Mouse (Mus musculus) lung, embryonic 14.5 days (tissue): ENCODE measurements around the gene Sema3g. TPM values are rescaled to one million over a fixed set of nuclear protein-coding genes. Genes with fewer than 3 reads are reported as not detected.
A peak's percentile ranks its signal among the peaks of the same experiment; 100 is the strongest.

Experiments used
- ATAC-seq: fragments of 200-750 bp; cut with Nextera tagmentation; 2 replicates; pipeline ENCODE4 v1.8.0; 2017; ENCODE audit warnings: mild to moderate bottlenecking, moderate TSS enrichment, moderate library complexity; ENCODE audit not compliant: insufficient read depth
- DNase-seq: peaks from one replicate; pipeline ENCODE4 v3.0.0-alpha.2; 2015
- H3K27ac ChIP-seq: fragments of 300-500 bp; sonication (generic); 2 replicates; pipeline ENCODE4 v1.5.1; 2014; ENCODE audit warnings: low read depth, mild to moderate bottlenecking, moderate library complexity
- H3K27me3 ChIP-seq: fragments of 300-500 bp; sonication (generic); 2 replicates; pipeline ENCODE4 v1.6.1; 2014; ENCODE audit warnings: low read length, control low read depth; ENCODE audit not compliant: insufficient read depth
- H3K36me3 ChIP-seq: fragments of 300-500 bp; sonication (generic); 2 replicates; pipeline ENCODE4 v1.6.1; 2014; ENCODE audit warnings: control low read depth; ENCODE audit not compliant: insufficient read depth
- H3K4me1 ChIP-seq: fragments of 300-500 bp; sonication (generic); 2 replicates; pipeline ENCODE4 v1.6.1; 2014; ENCODE audit warnings: antibody characterized with exemption, control low read depth; ENCODE audit not compliant: insufficient read depth
- H3K4me2 ChIP-seq: fragments of 300-500 bp; sonication (generic); 2 replicates; pipeline ENCODE4 v1.6.1; 2014; ENCODE audit warnings: mild to moderate bottlenecking
- H3K4me3 ChIP-seq: fragments of 300-500 bp; sonication (generic); 2 replicates; pipeline ENCODE4 v1.5.1; 2014; ENCODE audit warnings: low read depth, low read length
- H3K9ac ChIP-seq: fragments of 300-500 bp; sonication (generic); 2 replicates; pipeline ENCODE4 v1.6.1; 2014
- H3K9me3 ChIP-seq: fragments of 300-500 bp; sonication (generic); 2 replicates; pipeline ENCODE4 v1.6.1; 2016; ENCODE audit warnings: low read depth, low read length, control low read depth
- CTCF ChIP-seq: IDR thresholded peaks from 2 replicates; pipeline ENCODE4 v1.5.1; 2016; ENCODE audit warnings: antibody characterized with exemption, low read depth
- WGBS: fragments of 180-500 bp; shearing (Covaris S2); extraction: QIAGEN DNeasy Blood & Tissue Kit; methylation state at CpG from one replicate; pipeline ENCODE4 v1.1.7; 2014; 5-methylcytosine and 5-hydroxymethylcytosine counted together
- polyA plus RNA-seq: library from polyadenylated mRNA; unstranded; fragments of >200 nt; fragmentation: Nextera tagmentation; extraction: Ambion mirVana; gene quantifications from 2 replicates; pipeline ENCODE4 v1.2.1, GENCODE M21; 2014

Sema3g gene
- polyA plus RNA-seq, 1 experiment from 2014 or later, result 0.38 TPM

GRCm38 (mm10) chr14:31240528-31240927 lies 22.9 kb downstream of the Sema3g start:
- H3K4me2 ChIP-seq, result no peak overlapping the region
- no peak for DNase-seq
- H3K27ac ChIP-seq, result no peak overlapping the region
- no peaks in the 10 kb centered on the region for H3K4me1 ChIP-seq
- WGBS, result 63% methylated on average over 3 of the region's 3 CpGs
- no peak overlapping the region for H3K4me3 ChIP-seq
- no peak for ATAC-seq
- no peaks in the 10 kb centered on the region for H3K9me3 ChIP-seq
- no peaks in the 10 kb centered on the region for H3K27me3 ChIP-seq
- no peak overlapping the region for H3K9ac ChIP-seq
- no peaks in the 10 kb centered on the region for H3K36me3 ChIP-seq
- no peak for TF ChIP-seq CTCF

DNA sequence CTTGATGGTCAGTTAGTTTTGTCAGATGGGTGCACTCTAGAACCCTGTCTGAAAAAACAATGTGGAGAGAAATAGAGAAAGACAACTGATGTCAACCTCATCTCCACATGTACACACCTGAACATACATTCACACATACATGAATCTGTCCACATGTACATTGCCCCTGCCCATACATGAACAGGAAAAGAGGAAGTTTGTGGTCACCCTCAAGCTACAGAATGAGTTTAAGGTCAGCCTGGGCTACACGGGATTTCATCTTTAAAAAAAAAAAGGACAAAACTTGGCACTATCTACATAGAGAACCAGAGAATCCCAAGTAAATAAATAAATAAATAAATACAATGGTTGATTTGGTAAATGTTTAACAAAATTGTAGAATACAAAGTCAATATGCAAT lies 27.1 kb downstream of the Sema3g start:
- WGBS, result 79% methylated on average over 1 of the region's 1 CpGs
- TF ChIP-seq CTCF, result no peak
- DNase-seq (no peak), ATAC-seq (no peak)
- Histone ChIP-seq H3K27ac (no peak overlapping the region), H3K27me3 (no peaks in the 10 kb centered on the region), H3K4me3 (no peak overlapping the region), H3K36me3 (no peaks in the 10 kb centered on the region), H3K4me1 (no peaks in the 10 kb centered on the region), H3K9me3 (no peaks in the 10 kb centered on the region), H3K9ac (no peak overlapping the region), H3K4me2 (no peak overlapping the region)

DNA sequence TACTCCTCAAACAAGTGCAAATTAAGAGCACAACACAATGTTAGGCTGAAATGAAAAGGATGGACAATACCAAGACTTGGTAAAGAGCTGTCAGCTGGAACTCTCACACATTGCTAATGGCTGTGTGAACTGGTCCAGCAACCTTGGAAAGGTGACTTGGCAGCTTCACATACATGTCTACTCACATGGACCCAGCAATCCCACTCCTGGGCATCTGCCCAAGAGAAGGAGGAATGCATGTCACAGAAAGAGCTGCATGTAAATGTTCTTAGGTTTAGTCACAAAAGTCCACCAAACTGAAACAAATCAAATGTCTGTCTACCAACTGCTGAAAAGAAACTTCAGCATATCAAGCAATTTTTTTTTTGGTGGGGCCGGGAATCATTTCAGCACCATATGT lies 28.3 kb downstream of the Sema3g start:
- H3K27me3 ChIP-seq, result no peaks in the 10 kb centered on the region
- no peak for TF ChIP-seq CTCF
- no peak overlapping the region for H3K4me2 ChIP-seq
- H3K9me3 ChIP-seq, result no peaks in the 10 kb centered on the region
- no peaks in the 10 kb centered on the region for H3K36me3 ChIP-seq
- no peak overlapping the region for H3K9ac ChIP-seq
- no peak overlapping the region for H3K4me3 ChIP-seq
- WGBS, result 68% methylated on average over 1 of the region's 1 CpGs
- H3K27ac ChIP-seq, result no peak overlapping the region
- H3K4me1 ChIP-seq, result no peaks in the 10 kb centered on the region
- DNase-seq, result no peak
- ATAC-seq, result no peak

GRCm38 (mm10) chr14:31248396-31248795 lies 30.7 kb downstream of the Sema3g start:
- TF ChIP-seq CTCF, result no peak
- WGBS, result 84% methylated on average over 6 of the region's 6 CpGs

GRCm38 (mm10) chr14:31250222-31251083 lies 32.8 kb downstream of the Sema3g start:
- ATAC-seq, result peak; percentile 94
- Histone ChIP-seq H3K27ac (peak overlapping the region; percentile 97), H3K36me3 (peaks cover 29% of the 10 kb centered on the region), H3K27me3 (no peaks in the 10 kb centered on the region), H3K9me3 (no peaks in the 10 kb centered on the region), H3K4me3 (peak overlapping the region; percentile 99), H3K4me2 (peak overlapping the region; percentile 76), H3K4me1 (0 out of 2 replicates have a peak, but pooled peaks cover 2% of the 10 kb centered on the region), H3K9ac (peak overlapping the region; percentile 99)
- 17% methylated on average over 38 of the region's 38 CpGs for WGBS
- DNase-seq, result no peak
- no peak for TF ChIP-seq CTCF

More at GRCm38 (mm10) chr14:31248396-31248795, 30.7 kb downstream of the Sema3g start:
- no peak overlapping the region for H3K9ac ChIP-seq
- no peak overlapping the region for H3K27ac ChIP-seq
- no peaks in the 10 kb centered on the region for H3K9me3 ChIP-seq
- peaks cover 9% of the 10 kb centered on the region for H3K36me3 ChIP-seq
- H3K4me2 ChIP-seq, result no peak overlapping the region
- H3K4me3 ChIP-seq, result no peak overlapping the region
- H3K27me3 ChIP-seq, result no peaks in the 10 kb centered on the region
- ATAC-seq, result no peak
- 0 out of 2 replicates have a peak, but pooled peaks cover 2% of the 10 kb centered on the region for H3K4me1 ChIP-seq
- DNase-seq, result no peak

- Histone ChIP-seq H3K9ac (peak within 1 kb of the TSS; percentile 99), H3K4me2 (peak within 1 kb of the TSS; percentile 76)
These were observed 33.5 kb downstream of the Sema3g start, which contains the start of the genes Phf7 and Bap1 for GRCm38 (mm10) chr14:31251084-31251604. Phf7 (minus strand) TSS chr14:31251317. Bap1 (plus strand) TSS chr14:31251450.

GRCm38 (mm10) chr14:31251626-31252025 lies 34.0 kb downstream of the Sema3g start:
- H3K4me1 ChIP-seq, result 0 out of 2 replicates have a peak, but pooled peaks cover 2% of the 10 kb centered on the region
- H3K27ac ChIP-seq, result peak overlapping the region; percentile 97
- TF ChIP-seq CTCF, result no peak
- peak overlapping the region; percentile 76 for H3K4me2 ChIP-seq
- H3K4me3 ChIP-seq, result peak overlapping the region; percentile 99
- ATAC-seq (no peak), DNase-seq (no peak)
- no peaks in the 10 kb centered on the region for H3K27me3 ChIP-seq
- WGBS, result 2% methylated on average over 18 of the region's 18 CpGs
- H3K9me3 ChIP-seq, result no peaks in the 10 kb centered on the region
- peaks cover 41% of the 10 kb centered on the region for H3K36me3 ChIP-seq
- peak overlapping the region; percentile 99 for H3K9ac ChIP-seq

More at GRCm38 (mm10) chr14:31251084-31251604, 33.5 kb downstream of the Sema3g start, which contains the start of the genes Phf7 and Bap1:
- 0 out of 2 replicates have a peak, but pooled peaks cover 2% of the 10 kb centered on the region for H3K4me1 ChIP-seq
- peak within 1 kb of the TSS; percentile 97 for H3K27ac ChIP-seq
- TF ChIP-seq CTCF, result no peak
- H3K27me3 ChIP-seq, result no peaks in the 10 kb centered on the region
- peaks cover 36% of the 10 kb centered on the region for H3K36me3 ChIP-seq
- under 1% methylated on average over 74 of the region's 75 CpGs for WGBS
- ATAC-seq, result peak; percentile 92
- H3K4me3 ChIP-seq, result peak within 1 kb of the TSS; percentile 99
- DNase-seq, result peak; percentile 98
- no peaks in the 10 kb centered on the region for H3K9me3 ChIP-seq
